Mouse (Mus musculus): ENCODE results near the gene Pcbp3. TPM values are rescaled to one million over a fixed set of nuclear protein-coding genes. Genes with fewer than 3 reads are reported as not detected.

The Pcbp3 gene
- polyA plus RNA-seq, 1 experiment from 2014 or later, result 34.8 TPM

DNA sequence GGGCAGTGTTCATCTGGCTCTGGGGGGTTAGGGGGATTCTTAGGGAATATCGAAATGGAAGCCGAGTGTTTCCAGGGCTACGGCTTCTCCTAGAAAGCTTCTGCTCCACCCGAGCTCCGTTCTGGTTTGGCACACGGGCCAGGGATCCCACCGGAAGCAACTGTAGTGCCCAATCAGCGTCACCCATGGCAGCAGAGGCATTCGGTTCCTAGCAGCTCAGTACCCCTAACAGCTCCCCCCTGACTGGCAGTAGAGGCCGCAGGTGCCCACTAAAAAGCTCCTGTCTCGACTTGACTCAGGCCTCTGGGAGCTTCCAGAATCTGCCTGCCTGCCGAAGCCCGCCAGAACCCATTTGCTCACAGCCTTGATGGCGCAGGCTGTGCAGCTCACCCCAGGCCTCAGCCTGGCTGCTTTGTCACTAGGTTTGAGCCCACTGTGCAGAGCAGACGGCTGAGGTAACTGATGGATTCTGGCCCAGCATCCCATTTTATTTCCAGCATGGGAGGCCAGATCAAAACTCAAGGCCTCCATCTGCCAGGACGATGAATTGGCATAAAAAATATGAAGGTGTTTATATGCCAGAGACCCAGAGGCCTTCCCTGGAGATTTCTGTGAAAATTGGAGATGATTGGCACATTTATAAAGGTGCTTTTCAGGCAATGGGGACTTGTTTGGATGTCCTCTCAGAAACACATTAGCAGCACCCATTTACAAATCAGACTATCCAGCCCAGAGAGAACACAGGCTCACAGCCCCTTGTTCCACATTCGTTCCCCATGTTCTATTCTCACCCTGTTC lies 78.8 kb downstream of the Pcbp3 start:
- H3K9ac ChIP-seq (replicated peaks), result no peak overlapping the region
- no peak overlapping the region for H3K4me3 ChIP-seq (replicated peaks)
- H3K4me2 ChIP-seq, result no peak overlapping the region
- H3K4me1 ChIP-seq (replicated peaks), result 0 out of 2 replicates have a peak, but pooled peaks cover 10% of the 10 kb centered on the region
- ATAC-seq (ENCODE audit: insufficient number of reproducible peaks, insufficient read depth, low FRiP score, low TSS enrichment, low read depth), result no peak
- H3K36me3 ChIP-seq, result no peaks in the 10 kb centered on the region
- no peaks in the 10 kb centered on the region for H3K9me3 ChIP-seq
- H3K27ac ChIP-seq, result no peak overlapping the region
- 73% methylated on average over 17 of the region's 17 CpGs for WGBS
- no peaks in the 10 kb centered on the region for H3K27me3 ChIP-seq

DNA sequence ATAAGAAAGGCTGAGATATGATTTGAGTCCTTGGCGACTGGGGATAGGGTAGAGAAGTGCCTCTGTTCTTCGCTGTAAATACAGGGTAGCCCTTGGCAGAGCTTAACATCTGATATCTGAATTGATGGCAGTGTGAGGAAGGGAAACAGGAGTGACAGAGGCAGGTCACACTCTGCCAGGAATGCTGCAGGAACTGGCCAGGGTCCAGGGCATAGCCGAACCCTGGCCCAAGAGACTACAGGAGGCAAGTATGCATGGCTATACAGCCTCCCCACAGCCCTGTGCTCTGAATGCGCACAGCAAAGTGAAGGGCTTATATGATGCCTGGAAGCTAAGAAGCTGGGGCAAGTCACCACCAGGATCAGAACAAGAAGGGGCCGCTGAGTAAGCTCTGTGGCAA lies 79.8 kb downstream of the Pcbp3 start:
- Histone ChIP-seq H3K27me3 (no peaks in the 10 kb centered on the region), H3K36me3 (no peaks in the 10 kb centered on the region), H3K27ac (no peak overlapping the region), H3K9me3 (no peaks in the 10 kb centered on the region), H3K4me3 (replicated peaks) (no peak overlapping the region), H3K9ac (replicated peaks) (no peak overlapping the region), H3K4me2 (no peak overlapping the region), H3K4me1 (replicated peaks) (0 out of 2 replicates have a peak, but pooled peaks cover 10% of the 10 kb centered on the region)
- 76% methylated on average over 5 of the region's 5 CpGs for WGBS
- no peak for ATAC-seq (ENCODE audit: insufficient number of reproducible peaks, insufficient read depth, low FRiP score, low TSS enrichment, low read depth)

DNA sequence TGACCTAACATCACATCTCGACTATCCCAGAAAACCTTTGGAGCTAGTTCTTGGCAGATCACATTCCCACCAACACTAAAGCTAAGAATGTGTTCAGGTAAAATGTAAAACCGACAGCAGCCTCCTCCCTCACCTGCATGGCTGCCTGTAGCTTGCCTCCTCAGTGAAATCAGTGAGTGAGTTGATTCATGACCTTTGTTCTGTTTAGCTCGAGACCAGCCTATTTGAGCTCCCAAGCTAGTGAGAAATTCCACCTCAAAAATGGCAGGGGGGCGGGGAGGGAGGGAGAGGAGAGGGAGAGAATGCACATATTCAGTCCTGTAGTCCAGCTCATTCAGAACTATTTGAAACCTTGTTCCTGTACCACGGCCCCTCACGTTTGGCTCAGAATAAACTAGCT lies 86.4 kb downstream of the Pcbp3 start:
- no peak for ATAC-seq (ENCODE audit: insufficient number of reproducible peaks, insufficient read depth, low FRiP score, low TSS enrichment, low read depth)
- Histone ChIP-seq H3K36me3 (no peaks in the 10 kb centered on the region), H3K27me3 (no peaks in the 10 kb centered on the region), H3K9me3 (no peaks in the 10 kb centered on the region), H3K4me2 (no peak overlapping the region), H3K4me1 (replicated peaks) (no peaks in the 10 kb centered on the region), H3K4me3 (replicated peaks) (no peak overlapping the region), H3K9ac (replicated peaks) (no peak overlapping the region), H3K27ac (no peak overlapping the region)
- 66% methylated on average over 6 of the region's 6 CpGs for WGBS

DNA sequence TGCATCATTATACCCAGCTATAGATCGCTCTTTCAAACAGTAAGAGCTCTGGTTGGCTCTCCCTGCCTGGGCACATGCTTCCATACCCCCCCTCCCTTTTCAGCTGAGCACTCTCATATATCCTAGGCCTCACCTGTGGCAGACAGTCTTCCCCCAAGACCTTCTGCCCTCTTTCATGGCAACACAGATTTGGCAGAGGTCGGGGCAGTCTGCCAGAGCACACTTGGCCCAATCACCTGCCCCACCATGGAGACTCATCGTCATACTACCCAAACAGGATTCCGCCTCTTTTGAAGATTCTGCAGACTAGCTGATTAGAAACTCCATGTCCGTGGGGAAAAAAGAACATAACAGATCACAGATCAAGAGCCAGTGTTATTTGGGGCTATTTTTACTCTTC lies 86.8 kb downstream of the Pcbp3 start:
- ATAC-seq (ENCODE audit: insufficient number of reproducible peaks, insufficient read depth, low FRiP score, low TSS enrichment, low read depth), result no peak
- WGBS, result 87% methylated on average over 5 of the region's 5 CpGs
- H3K27ac ChIP-seq, result no peak overlapping the region
- H3K27me3 ChIP-seq, result no peaks in the 10 kb centered on the region
- H3K9me3 ChIP-seq, result no peaks in the 10 kb centered on the region
- H3K4me3 ChIP-seq (replicated peaks), result no peak overlapping the region
- no peak overlapping the region for H3K4me2 ChIP-seq
- no peaks in the 10 kb centered on the region for H3K36me3 ChIP-seq
- H3K9ac ChIP-seq (replicated peaks), result no peak overlapping the region
- H3K4me1 ChIP-seq (replicated peaks), result no peaks in the 10 kb centered on the region

DNA sequence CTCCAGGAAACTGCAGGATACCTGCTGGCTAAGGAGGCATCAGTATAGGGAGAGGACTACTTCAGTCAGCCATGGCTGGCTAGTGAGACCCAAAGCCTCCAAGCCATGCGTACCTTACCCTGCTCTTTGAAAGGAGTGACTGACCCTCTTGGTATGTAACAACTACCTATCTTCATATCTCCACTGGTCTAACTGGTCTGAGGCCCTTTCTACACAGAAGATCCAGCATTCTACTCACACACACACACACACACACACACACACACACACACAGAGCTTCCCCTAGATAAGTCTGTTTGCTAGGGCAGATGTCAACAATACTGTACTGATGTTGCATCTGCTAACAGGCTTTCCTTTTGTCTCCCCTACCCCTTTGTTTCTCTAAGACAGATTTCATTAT lies 87.3 kb downstream of the Pcbp3 start:
- H3K4me1 ChIP-seq (replicated peaks), result no peaks in the 10 kb centered on the region
- no peak overlapping the region for H3K4me3 ChIP-seq (replicated peaks)
- no peak for ATAC-seq (ENCODE audit: insufficient number of reproducible peaks, insufficient read depth, low FRiP score, low TSS enrichment, low read depth)
- 88% methylated on average over 1 of the region's 1 CpGs for WGBS
- no peaks in the 10 kb centered on the region for H3K9me3 ChIP-seq
- H3K27me3 ChIP-seq, result no peaks in the 10 kb centered on the region
- no peaks in the 10 kb centered on the region for H3K36me3 ChIP-seq
- no peak overlapping the region for H3K27ac ChIP-seq
- H3K9ac ChIP-seq (replicated peaks), result no peak overlapping the region
- no peak overlapping the region for H3K4me2 ChIP-seq

DNA sequence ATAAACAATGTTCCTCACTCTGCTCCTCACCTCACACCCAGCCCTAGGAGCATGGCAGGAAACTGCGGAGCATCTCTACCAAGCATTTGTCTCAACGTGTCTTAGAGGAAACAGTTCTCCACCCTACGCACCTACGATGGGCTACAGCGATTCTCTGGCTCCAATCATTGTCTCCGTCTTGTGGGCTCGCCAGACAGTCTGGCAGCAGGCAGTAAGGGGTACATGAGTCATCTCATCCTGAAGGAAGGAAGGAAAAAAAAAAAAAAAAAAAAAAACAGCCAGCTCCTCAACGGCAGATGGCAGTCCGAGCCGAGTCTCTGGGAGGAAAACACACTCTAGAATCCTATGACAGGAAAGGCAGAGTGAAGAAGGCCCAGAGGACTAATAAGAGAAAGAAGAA lies 87.7 kb downstream of the Pcbp3 start:
- Histone ChIP-seq H3K4me3 (replicated peaks) (no peak overlapping the region), H3K36me3 (no peaks in the 10 kb centered on the region), H3K27me3 (no peaks in the 10 kb centered on the region), H3K4me1 (replicated peaks) (no peaks in the 10 kb centered on the region), H3K4me2 (no peak overlapping the region), H3K27ac (no peak overlapping the region), H3K9ac (replicated peaks) (no peak overlapping the region), H3K9me3 (no peaks in the 10 kb centered on the region)
- ATAC-seq (ENCODE audit: insufficient number of reproducible peaks, insufficient read depth, low FRiP score, low TSS enrichment, low read depth), result no peak
- WGBS, result 77% methylated on average over 10 of the region's 10 CpGs

DNA sequence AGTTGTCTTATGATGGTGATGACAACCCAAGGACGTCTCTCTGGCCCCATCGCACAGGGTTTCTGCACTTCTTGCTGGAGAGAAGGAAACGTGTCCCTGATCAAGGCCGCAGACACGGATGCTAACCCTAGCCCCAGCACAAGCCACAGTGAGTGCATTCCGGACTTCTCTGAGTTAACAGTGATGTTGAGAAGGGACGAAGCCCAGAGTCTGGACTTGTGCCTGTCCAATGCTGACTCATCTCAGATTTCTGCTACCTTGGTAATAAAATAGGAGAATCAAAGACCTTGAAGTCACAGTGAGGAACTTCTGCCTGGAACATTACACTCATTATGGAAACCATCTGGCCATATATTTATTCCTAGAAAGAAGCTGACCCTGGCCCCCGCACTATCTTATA lies 89.0 kb downstream of the Pcbp3 start:
- Histone ChIP-seq H3K27me3 (no peaks in the 10 kb centered on the region), H3K36me3 (no peaks in the 10 kb centered on the region), H3K4me1 (replicated peaks) (no peaks in the 10 kb centered on the region), H3K4me2 (no peak overlapping the region), H3K27ac (no peak overlapping the region), H3K9ac (replicated peaks) (no peak overlapping the region), H3K4me3 (replicated peaks) (no peak overlapping the region), H3K9me3 (no peaks in the 10 kb centered on the region)
- no peak for ATAC-seq (ENCODE audit: insufficient number of reproducible peaks, insufficient read depth, low FRiP score, low TSS enrichment, low read depth)
- 77% methylated on average over 8 of the region's 8 CpGs for WGBS

DNA sequence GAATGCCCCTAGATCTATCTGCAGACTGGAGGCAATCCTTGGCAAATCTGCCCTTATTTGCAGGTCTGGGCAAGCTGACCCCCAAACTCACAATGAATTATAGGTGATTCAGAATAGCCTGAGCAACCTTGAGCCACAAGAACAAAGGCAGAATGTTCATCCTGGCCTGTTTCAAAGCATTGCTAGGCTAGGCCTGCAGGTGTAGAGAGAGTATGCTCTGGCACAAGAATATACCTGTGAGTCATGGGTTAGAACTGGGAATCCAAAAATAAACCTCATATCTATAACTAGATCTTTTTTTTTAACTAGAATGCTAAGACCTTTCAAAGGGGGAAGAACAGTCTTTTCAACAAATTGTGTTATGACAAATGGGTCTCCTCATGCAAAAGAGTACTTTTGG lies 95.8 kb downstream of the Pcbp3 start:
- H3K27me3 ChIP-seq, result no peaks in the 10 kb centered on the region
- no peak for ATAC-seq (ENCODE audit: insufficient number of reproducible peaks, insufficient read depth, low FRiP score, low TSS enrichment, low read depth)
- H3K4me1 ChIP-seq (replicated peaks), result 0 out of 2 replicates have a peak, but pooled peaks cover 7% of the 10 kb centered on the region
- no peaks in the 10 kb centered on the region for H3K36me3 ChIP-seq
- no peak overlapping the region for H3K9ac ChIP-seq (replicated peaks)
- no peak overlapping the region for H3K4me2 ChIP-seq
- H3K4me3 ChIP-seq (replicated peaks), result no peak overlapping the region
- H3K27ac ChIP-seq, result no peak overlapping the region
- no peaks in the 10 kb centered on the region for H3K9me3 ChIP-seq

DNA sequence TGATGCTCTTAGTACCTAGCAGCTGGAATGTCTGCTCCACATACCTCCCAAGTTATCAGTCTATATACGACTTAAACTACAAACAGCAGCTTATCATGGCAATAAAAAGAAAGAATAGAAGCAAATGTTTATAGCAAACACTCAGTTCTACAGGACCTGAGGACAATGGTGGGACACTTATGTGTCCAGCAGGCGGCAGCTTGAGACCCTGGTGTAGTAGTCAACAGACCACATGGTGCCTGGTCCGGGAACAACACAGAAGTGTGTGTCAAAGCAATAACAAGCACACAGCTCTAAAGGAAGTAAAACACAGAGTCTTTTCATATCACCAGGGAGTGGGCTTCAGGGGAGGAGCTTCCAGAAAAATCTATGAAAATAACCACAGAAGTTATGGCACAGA lies 100.7 kb downstream of the Pcbp3 start:
- no peaks in the 10 kb centered on the region for H3K36me3 ChIP-seq
- H3K27me3 ChIP-seq, result no peaks in the 10 kb centered on the region
- no peak overlapping the region for H3K27ac ChIP-seq
- H3K4me1 ChIP-seq (replicated peaks), result peaks cover 21% of the 10 kb centered on the region
- H3K9me3 ChIP-seq, result no peaks in the 10 kb centered on the region
- no peak for ATAC-seq (ENCODE audit: insufficient number of reproducible peaks, insufficient read depth, low FRiP score, low TSS enrichment, low read depth)
- H3K4me2 ChIP-seq, result no peak overlapping the region
- H3K4me3 ChIP-seq (replicated peaks), result no peak overlapping the region
- no peak overlapping the region for H3K9ac ChIP-seq (replicated peaks)
- 81% methylated on average over 3 of the region's 3 CpGs for WGBS

DNA sequence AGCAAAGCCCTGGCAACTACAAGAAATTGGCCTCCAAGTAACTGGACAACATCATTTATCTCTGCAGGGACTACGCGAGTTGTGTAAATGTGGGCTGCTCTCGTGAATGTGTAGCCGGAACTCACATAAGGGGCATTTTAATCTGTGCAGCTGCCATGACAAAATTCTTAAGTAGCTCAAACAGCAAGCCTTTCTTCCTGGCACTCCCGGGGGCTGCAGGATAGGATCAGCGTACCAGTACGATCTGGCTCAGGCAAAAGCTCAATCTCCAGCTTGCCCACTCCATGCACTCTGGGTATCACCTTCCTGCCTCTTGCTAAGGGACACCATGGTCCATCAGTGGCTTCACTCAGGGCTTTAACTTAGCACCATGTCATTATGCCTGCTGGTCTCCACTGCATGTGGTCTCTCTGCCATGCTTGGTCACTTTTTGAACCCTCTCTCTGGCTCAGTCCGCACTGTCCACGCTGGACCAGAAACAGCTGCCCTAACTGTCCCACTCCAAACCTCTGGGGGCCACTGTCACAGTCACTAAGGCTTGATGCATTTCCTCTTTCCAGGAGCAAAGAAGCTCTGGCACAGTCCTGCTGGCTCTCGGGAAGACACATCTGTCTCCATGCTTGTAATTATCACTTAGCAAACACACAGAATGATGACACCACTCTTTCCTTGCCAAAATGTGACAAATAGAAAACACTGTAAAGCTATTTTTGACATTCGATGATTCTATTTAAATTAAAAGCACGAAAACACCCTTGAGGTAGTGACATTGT lies 102.1 kb downstream of the Pcbp3 start:
- Histone ChIP-seq H3K9me3 (no peaks in the 10 kb centered on the region), H3K4me3 (replicated peaks) (no peak overlapping the region), H3K9ac (replicated peaks) (no peak overlapping the region), H3K4me1 (replicated peaks) (peaks cover 21% of the 10 kb centered on the region), H3K27me3 (no peaks in the 10 kb centered on the region), H3K27ac (no peak overlapping the region), H3K36me3 (no peaks in the 10 kb centered on the region), H3K4me2 (no peak overlapping the region)
- WGBS, result 68% methylated on average over 12 of the region's 12 CpGs
- ATAC-seq (ENCODE audit: insufficient number of reproducible peaks, insufficient read depth, low FRiP score, low TSS enrichment, low read depth), result no peak

DNA sequence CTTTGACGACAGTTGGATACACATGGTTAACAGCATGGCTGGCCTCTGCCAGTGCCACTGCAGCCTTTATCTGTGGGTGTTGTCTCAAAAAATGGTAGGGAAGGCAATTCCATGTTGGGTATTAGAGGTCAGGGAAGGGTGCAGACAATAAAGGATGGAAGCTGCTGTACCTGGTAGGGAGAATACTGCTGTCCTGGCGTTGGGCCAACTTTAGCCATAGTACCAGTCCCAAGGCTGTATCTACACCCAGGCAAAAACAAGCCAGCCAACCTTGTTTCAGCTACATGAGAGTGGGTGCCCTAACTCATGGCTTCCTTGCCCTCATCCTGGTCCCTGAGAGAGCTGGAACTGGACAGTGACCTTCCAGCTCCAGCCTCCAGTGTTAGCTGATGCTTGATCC lies 103.8 kb downstream of the Pcbp3 start:
- H3K27me3 ChIP-seq, result no peaks in the 10 kb centered on the region
- no peak overlapping the region for H3K27ac ChIP-seq
- no peaks in the 10 kb centered on the region for H3K36me3 ChIP-seq
- H3K4me3 ChIP-seq (replicated peaks), result no peak overlapping the region
- H3K9ac ChIP-seq (replicated peaks), result no peak overlapping the region
- H3K4me2 ChIP-seq, result no peak overlapping the region
- H3K9me3 ChIP-seq, result no peaks in the 10 kb centered on the region
- no peak for ATAC-seq (ENCODE audit: insufficient number of reproducible peaks, insufficient read depth, low FRiP score, low TSS enrichment, low read depth)
- WGBS, result 93% methylated on average over 2 of the region's 2 CpGs
- peaks cover 21% of the 10 kb centered on the region for H3K4me1 ChIP-seq (replicated peaks)

Data from limb, embryonic 12.5 days (tissue).